ENCODE assay signal across 14 mouse cellular contexts in genomic region chr3:119509132-119509531, GRCm38 (mm10).
"Had no signal": no experiment of that assay in that cellular context is flagged by ENCODE, and none has a peak within 500 bp of the region (broad histone marks: within the 10 kb centered on the region; RNA-seq: fewer than 3 reads in every experiment).

No protein-coding gene starts in this region.

- H3K4me1 ChIP-seq: liver, embryonic 13.5 days; lung, embryonic 15.5 days; megakaryocyte, embryonic 14.5 days; midbrain, embryonic 12.5 days had no signal

- H3K27ac ChIP-seq: left cerebral cortex, adult 2 months; liver, embryonic 13.5 days; lung, embryonic 15.5 days; macrophage; midbrain, embryonic 12.5 days had no signal

- H3K9ac ChIP-seq: liver, embryonic 13.5 days; liver, postnatal 0 days; lung, embryonic 15.5 days; midbrain, embryonic 12.5 days had no signal

- H3K9me3 ChIP-seq: liver, embryonic 13.5 days; lung, embryonic 15.5 days; midbrain, embryonic 12.5 days had no signal

- H3K4me2 ChIP-seq: liver, embryonic 13.5 days; lung, embryonic 15.5 days; midbrain, embryonic 12.5 days had no signal

- DNase-seq: kidney, adult 2 months; kidney, postnatal 25 days; liver; liver, embryonic 13.5 days; liver, postnatal 0 days; lung, postnatal 14 days; thymus, adult 18-20 months; thymus, postnatal 25 days had no signal

- ATAC-seq: liver, postnatal 0 days; midbrain, embryonic 16.5 days had no signal

- H3K36me3 ChIP-seq: liver, embryonic 13.5 days; lung, embryonic 15.5 days; midbrain, embryonic 12.5 days had no signal

- H3K27me3 ChIP-seq: liver, embryonic 13.5 days; lung, embryonic 15.5 days; megakaryocyte, embryonic 14.5 days; midbrain, embryonic 12.5 days had no signal

- H3K4me3 ChIP-seq: left cerebral cortex, adult 2 months; liver, embryonic 13.5 days; lung, embryonic 15.5 days; megakaryocyte, embryonic 14.5 days; midbrain, embryonic 12.5 days had no signal
